Mouse (Mus musculus) limb, embryonic 11.5 days (tissue): ENCODE data around the gene Umps. TPM values are rescaled to one million over a fixed set of nuclear protein-coding genes. Genes with fewer than 3 reads are reported as not detected.

ENCODE experiments used
- ATAC-seq: fragments of 200-750 bp; cut with Nextera tagmentation; 2 replicates; pipeline ENCODE4 v1.8.0; 2017; ENCODE audit warnings: low read depth; ENCODE audit not compliant: insufficient number of reproducible peaks, low FRiP score, low TSS enrichment
- DNase-seq: peaks from one replicate; pipeline ENCODE4 v3.0.0-alpha.2; 2015; ENCODE audit warnings: low spot score
- H3K27ac ChIP-seq: fragments of 300-500 bp; sonication (generic); replicated peaks from 2 replicates; pipeline ENCODE4 v1.5.1; 2014; ENCODE audit warnings: low read depth, mild to moderate bottlenecking, low read length
- H3K27me3 ChIP-seq: fragments of 300-500 bp; sonication (generic); 2 replicates; pipeline ENCODE4 v1.6.1; 2014; ENCODE audit warnings: mild to moderate bottlenecking, low read length, mixed read lengths; ENCODE audit not compliant: control insufficient read depth, insufficient read depth
- H3K36me3 ChIP-seq: fragments of 300-500 bp; sonication (generic); 2 replicates; pipeline ENCODE4 v1.6.1; 2014; ENCODE audit warnings: mild to moderate bottlenecking, low read length, moderate library complexity, mixed read lengths; ENCODE audit not compliant: control insufficient read depth, insufficient read depth
- H3K4me1 ChIP-seq: fragments of 300-500 bp; sonication (generic); 2 replicates; pipeline ENCODE4 v1.6.1; 2014; ENCODE audit warnings: low read length, mixed read lengths; ENCODE audit not compliant: control insufficient read depth, insufficient read depth
- H3K4me2 ChIP-seq: fragments of 300-500 bp; sonication (generic); 2 replicates; pipeline ENCODE4 v1.6.1; 2014; ENCODE audit warnings: low read depth, mild to moderate bottlenecking, moderate library complexity; ENCODE audit not compliant: severe bottlenecking
- H3K4me3 ChIP-seq: fragments of 300-500 bp; sonication (generic); 2 replicates; pipeline ENCODE4 v1.5.1; 2014; ENCODE audit warnings: low read depth, low read length
- H3K9ac ChIP-seq: fragments of 300-500 bp; sonication (generic); 2 replicates; pipeline ENCODE4 v1.6.1; 2014; ENCODE audit warnings: mild to moderate bottlenecking, low read length
- H3K9me3 ChIP-seq: fragments of 300-500 bp; sonication (generic); 2 replicates; pipeline ENCODE4 v1.6.1; 2016; ENCODE audit warnings: low read length; ENCODE audit not compliant: control insufficient read depth
- WGBS: fragments of 180-500 bp; shearing (Covaris S2); extraction: QIAGEN DNeasy Blood & Tissue Kit; methylation state at CpG from one replicate; pipeline ENCODE4 v1.1.7; 2014; 5-methylcytosine and 5-hydroxymethylcytosine counted together
- polyA plus RNA-seq: library from polyadenylated mRNA; unstranded; fragments of >200 nt; fragmentation: Nextera tagmentation; extraction: Ambion mirVana; gene quantifications from 2 replicates; pipeline ENCODE4 v1.2.1, GENCODE M21; 2014

Umps gene
- polyA plus RNA-seq, 1 experiment from 2014 or later = 96.4 TPM

- Histone ChIP-seq H3K9ac (no peak overlapping the region), H3K27ac (no peak overlapping the region), H3K9me3 (no peaks in the 10 kb centered on the region), H3K4me1 (peaks cover 9% of the 10 kb centered on the region), H3K36me3 (no peaks in the 10 kb centered on the region; the same call in 1 of the 2 replicates), H3K4me2 (no peak overlapping the region), H3K4me3 (no peak overlapping the region), H3K27me3 (no peaks in the 10 kb centered on the region)
- WGBS = 91% methylated on average over 11 of the region's 11 CpGs
- no peak for ATAC-seq
- DNase-seq = no peak
Observed at GRCm38 (mm10) chr16:33933411-33933810, 33.4 kb downstream of the Umps start.

- no peaks in the 10 kb centered on the region for H3K9me3 ChIP-seq
- H3K27ac ChIP-seq = no peak overlapping the region
- no peak overlapping the region for H3K9ac ChIP-seq
- no peaks in the 10 kb centered on the region; the same call in 1 of the 2 replicates for H3K36me3 ChIP-seq
- no peaks in the 10 kb centered on the region for H3K27me3 ChIP-seq
- H3K4me1 ChIP-seq = peaks cover 6% of the 10 kb centered on the region; the same call in 1 of the 2 replicates
- no peak overlapping the region for H3K4me2 ChIP-seq
- no peak for ATAC-seq
- no peak for DNase-seq
- 83% methylated on average over 5 of the region's 5 CpGs for WGBS
- no peak overlapping the region for H3K4me3 ChIP-seq
Observed at GRCm38 (mm10) chr16:33932126-33932525, 34.7 kb downstream of the Umps start.

- WGBS = 84% methylated on average over 2 of the region's 2 CpGs
- H3K9ac ChIP-seq = no peak overlapping the region
- no peaks in the 10 kb centered on the region for H3K27me3 ChIP-seq
- H3K4me1 ChIP-seq = peaks cover 6% of the 10 kb centered on the region; the same call in 1 of the 2 replicates
- no peak overlapping the region for H3K4me2 ChIP-seq
- H3K9me3 ChIP-seq = no peaks in the 10 kb centered on the region
- H3K36me3 ChIP-seq = no peaks in the 10 kb centered on the region; the same call in 1 of the 2 replicates
- DNase-seq (no peak), ATAC-seq (no peak)
- no peak overlapping the region for H3K27ac ChIP-seq
- no peak overlapping the region for H3K4me3 ChIP-seq
Observed at GRCm38 (mm10) chr16:33931682-33932081, 35.2 kb downstream of the Umps start.

- WGBS = 90% methylated on average over 6 of the region's 6 CpGs
- Histone ChIP-seq H3K27ac (no peak overlapping the region), H3K9ac (no peak overlapping the region), H3K4me2 (no peak overlapping the region), H3K4me3 (no peak overlapping the region), H3K4me1 (peaks cover 6% of the 10 kb centered on the region; the same call in 1 of the 2 replicates), H3K36me3 (no peaks in the 10 kb centered on the region; the same call in 1 of the 2 replicates), H3K27me3 (no peaks in the 10 kb centered on the region), H3K9me3 (no peaks in the 10 kb centered on the region)
- DNase-seq = no peak
- ATAC-seq = no peak
Observed at GRCm38 (mm10) chr16:33930785-33931184, 36.1 kb downstream of the Umps start.

- no peaks in the 10 kb centered on the region for H3K4me1 ChIP-seq
- DNase-seq (no peak), ATAC-seq (no peak)
- H3K27ac ChIP-seq = no peak overlapping the region
- H3K9me3 ChIP-seq = no peaks in the 10 kb centered on the region
- H3K36me3 ChIP-seq = no peaks in the 10 kb centered on the region; the same call in 1 of the 2 replicates
- no peaks in the 10 kb centered on the region for H3K27me3 ChIP-seq
- H3K4me2 ChIP-seq = no peak overlapping the region
- H3K9ac ChIP-seq = no peak overlapping the region
- H3K4me3 ChIP-seq = no peak overlapping the region
- WGBS = 90% methylated on average over 9 of the region's 9 CpGs
Observed at GRCm38 (mm10) chr16:33928788-33929462, 37.9 kb downstream of the Umps start.

- no peak for ATAC-seq
- Histone ChIP-seq H3K9me3 (no peaks in the 10 kb centered on the region), H3K4me1 (peaks cover 15% of the 10 kb centered on the region), H3K4me2 (no peak overlapping the region), H3K27ac (no peak overlapping the region), H3K27me3 (no peaks in the 10 kb centered on the region), H3K9ac (no peak overlapping the region), H3K36me3 (no peaks in the 10 kb centered on the region; the same call in 1 of the 2 replicates), H3K4me3 (no peak overlapping the region)
- 92% methylated on average over 6 of the region's 6 CpGs for WGBS
- DNase-seq = no peak
Observed at GRCm38 (mm10) chr16:33927263-33927824, 39.5 kb downstream of the Umps start.

GRCm38 (mm10) chr16:33923758-33924157 lies 43.1 kb downstream of the Umps start:
- peaks cover 26% of the 10 kb centered on the region for H3K4me1 ChIP-seq
- H3K4me3 ChIP-seq = no peak overlapping the region
- H3K4me2 ChIP-seq = no peak overlapping the region
- DNase-seq (no peak), ATAC-seq (no peak)
- no peaks in the 10 kb centered on the region for H3K27me3 ChIP-seq
- H3K9ac ChIP-seq = no peak overlapping the region
- H3K27ac ChIP-seq = no peak overlapping the region
- no peaks in the 10 kb centered on the region for H3K9me3 ChIP-seq
- peaks cover 6% of the 10 kb centered on the region; the same call in 1 of the 2 replicates for H3K36me3 ChIP-seq
- WGBS = 90% methylated on average over 8 of the region's 8 CpGs

- Histone ChIP-seq H3K36me3 (peaks cover 6% of the 10 kb centered on the region; the same call in 1 of the 2 replicates), H3K9me3 (no peaks in the 10 kb centered on the region), H3K27ac (no peak overlapping the region; the same call in 1 of the 2 replicates), H3K4me1 (peaks cover 26% of the 10 kb centered on the region), H3K4me3 (no peak overlapping the region), H3K4me2 (peak overlapping the region; percentile 4; the same call in 1 of the 2 replicates), H3K27me3 (no peaks in the 10 kb centered on the region), H3K9ac (no peak overlapping the region; the same call in 1 of the 2 replicates)
- ATAC-seq = no peak
- no peak for DNase-seq
- WGBS = 30% methylated on average over 5 of the region's 5 CpGs
Observed at GRCm38 (mm10) chr16:33923001-33923316, 43.9 kb downstream of the Umps start.
